Mouse (Mus musculus): Measurements from ENCODE around the gene Nell2.

Nell2 gene

GRCm38 (mm10) chr15:95183450-95183849 is 344.9 kb downstream of the Nell2 start:
- in situ Hi-C loops (cut with MboI; ENCODE audit: low pct_unique_long_range_greater_than_20kb in 1 of 2, low sequenced_read_pairs in 2 of 2, unreplicated experiment in 1 of 2): no loop called here

- in situ Hi-C loops (cut with MboI; ENCODE audit: low pct_unique_long_range_greater_than_20kb in 1 of 2, low sequenced_read_pairs in 2 of 2, unreplicated experiment in 1 of 2): no loop called here
Observed at GRCm38 (mm10) chr15:95156828-95157227, 371.5 kb downstream of the Nell2 start.

- in situ Hi-C loops (cut with MboI; ENCODE audit: low pct_unique_long_range_greater_than_20kb in 1 of 2, low sequenced_read_pairs in 2 of 2, unreplicated experiment in 1 of 2): no loop called here
Observed at GRCm38 (mm10) chr15:95145118-95145517, 383.2 kb downstream of the Nell2 start.

- in situ Hi-C loops (cut with MboI; ENCODE audit: low pct_unique_long_range_greater_than_20kb in 1 of 2, low sequenced_read_pairs in 2 of 2, unreplicated experiment in 1 of 2): no loop called here
Observed at GRCm38 (mm10) chr15:95144131-95144530, 384.2 kb downstream of the Nell2 start.

GRCm38 (mm10) chr15:95138709-95139409 is 389.5 kb downstream of the Nell2 start:
- in situ Hi-C loops (cut with MboI; ENCODE audit: low pct_unique_long_range_greater_than_20kb in 1 of 2, low sequenced_read_pairs in 2 of 2, unreplicated experiment in 1 of 2): no loop called here

GRCm38 (mm10) chr15:95137018-95137810 is 391.1 kb downstream of the Nell2 start:
- in situ Hi-C loops (cut with MboI; ENCODE audit: low pct_unique_long_range_greater_than_20kb in 1 of 2, low sequenced_read_pairs in 2 of 2, unreplicated experiment in 1 of 2): no loop called here

GRCm38 (mm10) chr15:95135926-95136609 is 392.3 kb downstream of the Nell2 start:
- in situ Hi-C loops (cut with MboI; ENCODE audit: low pct_unique_long_range_greater_than_20kb in 1 of 2, low sequenced_read_pairs in 2 of 2, unreplicated experiment in 1 of 2): no loop called here

- in situ Hi-C loops (cut with MboI; ENCODE audit: low pct_unique_long_range_greater_than_20kb in 1 of 2, low sequenced_read_pairs in 2 of 2, unreplicated experiment in 1 of 2): no loop called here
Observed at GRCm38 (mm10) chr15:95131401-95131800, 397.0 kb downstream of the Nell2 start.

GRCm38 (mm10) chr15:95108626-95109025 is 419.7 kb downstream of the Nell2 start:
- in situ Hi-C loops (cut with MboI; ENCODE audit: low pct_unique_long_range_greater_than_20kb in 1 of 2, low sequenced_read_pairs in 2 of 2, unreplicated experiment in 1 of 2): no loop called here

- in situ Hi-C loops (cut with MboI; ENCODE audit: low pct_unique_long_range_greater_than_20kb in 1 of 2, low sequenced_read_pairs in 2 of 2, unreplicated experiment in 1 of 2): no loop called here
Observed at GRCm38 (mm10) chr15:95107246-95107809, 421.0 kb downstream of the Nell2 start.

- in situ Hi-C loops (cut with MboI; ENCODE audit: low pct_unique_long_range_greater_than_20kb in 1 of 2, low sequenced_read_pairs in 2 of 2, unreplicated experiment in 1 of 2): no loop called here
Observed at GRCm38 (mm10) chr15:95101522-95101921, 426.8 kb downstream of the Nell2 start.

GRCm38 (mm10) chr15:95100133-95100532 is 428.2 kb downstream of the Nell2 start:
- in situ Hi-C loops (cut with MboI; ENCODE audit: low pct_unique_long_range_greater_than_20kb in 1 of 2, low sequenced_read_pairs in 2 of 2, unreplicated experiment in 1 of 2): no loop called here

- in situ Hi-C loops (cut with MboI; ENCODE audit: low pct_unique_long_range_greater_than_20kb in 1 of 2, low sequenced_read_pairs in 2 of 2, unreplicated experiment in 1 of 2): no loop called here
Observed at GRCm38 (mm10) chr15:95085962-95086361, 442.4 kb downstream of the Nell2 start.

- in situ Hi-C loops (cut with MboI; ENCODE audit: low pct_unique_long_range_greater_than_20kb in 1 of 2, low sequenced_read_pairs in 2 of 2, unreplicated experiment in 1 of 2): no loop called here
Observed at GRCm38 (mm10) chr15:95081654-95082053, 446.7 kb downstream of the Nell2 start.

GRCm38 (mm10) chr15:95075356-95075755 is 453.0 kb downstream of the Nell2 start:
- in situ Hi-C loops (cut with MboI; ENCODE audit: low pct_unique_long_range_greater_than_20kb in 1 of 2, low sequenced_read_pairs in 2 of 2, unreplicated experiment in 1 of 2): no loop called here

- in situ Hi-C loops (cut with MboI; ENCODE audit: low pct_unique_long_range_greater_than_20kb in 1 of 2, low sequenced_read_pairs in 2 of 2, unreplicated experiment in 1 of 2): no loop called here
Observed at GRCm38 (mm10) chr15:95070881-95071280, 457.5 kb downstream of the Nell2 start.

- in situ Hi-C loops (cut with MboI; ENCODE audit: low pct_unique_long_range_greater_than_20kb in 1 of 2, low sequenced_read_pairs in 2 of 2, unreplicated experiment in 1 of 2): no loop called here
Observed at GRCm38 (mm10) chr15:95068799-95069198, 459.6 kb downstream of the Nell2 start.

GRCm38 (mm10) chr15:95068023-95068422 is 460.3 kb downstream of the Nell2 start:
- in situ Hi-C loops (cut with MboI; ENCODE audit: low pct_unique_long_range_greater_than_20kb in 1 of 2, low sequenced_read_pairs in 2 of 2, unreplicated experiment in 1 of 2): no loop called here

- in situ Hi-C loops (cut with MboI; ENCODE audit: low pct_unique_long_range_greater_than_20kb in 1 of 2, low sequenced_read_pairs in 2 of 2, unreplicated experiment in 1 of 2): no loop called here
Observed at GRCm38 (mm10) chr15:95055081-95055650, 473.2 kb downstream of the Nell2 start.
